Mouse (Mus musculus) spleen, adult 12 weeks (tissue): Measurements from ENCODE around the gene Dram2.
"Not testable (repeated sequence)": the region's sequence is repeated elsewhere in the genome, so short reads cannot be mapped to it uniquely, and the experiment has no call there.

ENCODE experiments used
- DNase-seq: peaks from one replicate; pipeline ENCODE4 v3.0.0; 2022; ENCODE audit warnings: low spot score

Dram2 gene

GRCm38 (mm10) chr3:106547171-106547923 lies at the start of gene Dram2, which contains the start of gene Cept1:
Dram2 (plus strand) TSS chr3:106547798.
Cept1 (minus strand) TSS chr3:106547802.
- DNase-seq, result peak; percentile 85

DNA sequence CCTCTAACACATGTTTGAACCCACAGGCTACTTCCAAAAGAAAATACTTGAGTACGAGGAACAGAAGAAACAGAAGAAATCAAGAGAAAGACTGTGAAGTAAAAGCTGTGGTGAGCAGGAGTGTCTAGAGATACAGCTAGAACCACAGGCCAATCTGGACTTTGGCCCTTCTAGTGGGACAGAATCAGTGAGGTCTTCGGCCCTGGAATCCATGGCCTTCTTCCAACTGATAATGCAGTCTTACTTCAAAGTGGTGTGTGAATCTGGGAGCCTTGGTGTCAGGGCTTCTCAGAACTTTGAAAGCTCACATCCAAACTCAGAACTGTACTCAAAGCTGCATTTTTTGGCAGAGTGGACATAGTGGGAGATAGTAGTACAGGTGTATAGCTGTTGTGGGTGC lies 47.1 kb upstream of the Dram2 start:
- no peak for DNase-seq

DNA sequence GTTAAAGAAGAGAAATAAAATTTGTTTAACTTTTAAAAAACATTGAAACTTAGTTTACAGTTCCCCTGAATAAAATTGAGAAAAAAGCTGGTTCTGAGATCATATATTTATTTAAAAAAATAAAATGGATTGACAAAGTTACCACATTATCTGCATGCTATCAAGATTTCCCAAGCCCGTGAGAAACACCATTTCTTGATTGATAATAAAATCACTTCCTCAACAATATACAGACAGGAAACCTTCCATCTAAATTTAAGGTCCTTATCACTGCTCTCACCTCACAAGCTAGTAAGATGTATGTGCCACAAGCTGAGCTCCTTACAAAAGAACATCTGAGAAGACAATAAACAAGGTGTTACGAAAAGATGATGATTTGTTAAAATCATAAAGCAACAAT lies 44.7 kb upstream of the Dram2 start:
- no peak for DNase-seq

DNA sequence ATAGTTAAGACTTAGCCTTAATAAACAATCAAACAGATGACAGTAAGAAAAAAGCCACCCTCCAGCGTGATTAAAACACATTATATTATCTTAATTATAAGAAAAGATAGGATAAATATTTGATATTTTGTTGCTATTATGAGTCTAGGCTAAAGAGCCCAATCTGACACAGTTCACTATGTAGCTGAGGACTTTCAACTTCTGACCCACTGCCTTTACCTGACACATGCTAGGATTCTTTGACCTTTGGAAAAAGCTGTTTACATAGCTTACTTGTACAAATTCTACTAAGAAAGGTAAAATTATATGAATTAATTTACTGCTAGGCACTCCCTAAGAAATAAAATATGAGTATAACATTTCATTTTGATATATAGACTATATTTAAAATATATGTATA lies 36.9 kb upstream of the Dram2 start:
- no peak for DNase-seq

- DNase-seq, result no peak
Observed at GRCm38 (mm10) chr3:106515016-106515415, 32.6 kb upstream of the Dram2 start.

DNA sequence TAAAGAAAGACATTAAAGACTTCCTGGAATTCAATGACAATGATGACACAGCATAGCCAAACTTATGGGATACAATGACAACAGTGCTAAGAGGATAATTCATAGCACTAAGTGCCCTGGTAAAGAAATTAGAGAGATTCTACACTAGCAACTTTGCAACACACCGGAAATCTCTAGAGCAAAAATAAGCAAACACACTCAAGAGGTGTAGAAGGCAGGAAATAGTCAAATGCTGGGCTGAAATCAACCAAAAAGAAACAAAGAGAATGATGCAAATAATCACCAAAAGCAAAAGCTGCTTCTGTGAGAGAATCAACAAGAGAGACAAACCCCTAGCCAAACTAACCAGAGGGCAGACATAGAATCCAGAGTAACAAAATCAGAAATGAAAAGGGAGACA lies 24.9 kb upstream of the Dram2 start:
- DNase-seq, result no peak

DNA sequence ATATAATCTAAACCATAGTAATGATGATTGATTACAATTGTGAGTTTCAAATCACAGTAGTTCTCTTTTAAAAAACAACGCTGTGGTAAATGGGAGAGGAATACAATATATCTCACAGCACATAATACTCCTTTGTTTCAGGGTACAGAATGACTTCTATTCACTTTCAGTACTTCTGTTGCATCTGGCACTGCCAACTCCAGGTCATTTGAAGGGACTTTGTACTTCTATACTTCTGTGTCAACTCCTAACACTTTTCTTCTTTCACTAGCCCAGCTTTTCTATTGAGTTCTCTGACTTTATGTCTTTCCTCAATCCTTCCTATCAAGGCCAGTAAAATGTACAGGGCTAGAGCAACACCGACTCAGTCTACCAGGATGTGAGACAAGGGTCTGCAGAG lies 21.2 kb upstream of the Dram2 start:
- no peak for DNase-seq

- no peak for DNase-seq
Observed at GRCm38 (mm10) chr3:106528032-106528431, 19.6 kb upstream of the Dram2 start.

GRCm38 (mm10) chr3:106533277-106533676 lies 14.3 kb upstream of the Dram2 start:
- no peak for DNase-seq

DNA sequence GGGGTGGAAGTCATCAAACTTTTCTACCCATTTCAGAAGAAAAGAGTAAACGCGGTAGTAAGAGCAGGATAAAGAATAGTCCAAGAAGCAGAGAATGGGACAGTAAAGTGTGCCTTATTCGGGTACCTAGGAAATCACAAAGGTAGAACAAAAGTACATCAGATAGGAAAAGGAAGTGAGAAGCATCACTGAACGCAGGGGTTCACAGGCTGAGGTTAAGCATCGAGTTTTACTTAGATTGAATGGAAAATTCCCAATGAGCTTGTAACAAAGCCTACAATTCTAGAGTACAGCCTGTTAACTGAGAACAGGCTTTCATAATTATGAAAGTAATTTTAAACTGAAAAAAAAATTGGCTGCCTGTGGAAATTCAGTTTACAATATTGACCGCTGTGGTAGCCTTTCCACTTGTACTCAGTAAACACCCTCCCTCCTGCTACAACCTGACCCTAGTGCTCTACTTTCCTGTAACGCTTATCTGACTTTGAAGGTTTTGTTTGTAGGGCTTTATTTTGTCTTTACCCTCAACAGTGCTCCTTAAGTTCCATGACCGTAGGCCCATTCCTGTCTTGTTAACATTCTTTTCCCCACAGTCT lies 2.8 kb upstream of the Dram2 start:
- no peak for DNase-seq

DNA sequence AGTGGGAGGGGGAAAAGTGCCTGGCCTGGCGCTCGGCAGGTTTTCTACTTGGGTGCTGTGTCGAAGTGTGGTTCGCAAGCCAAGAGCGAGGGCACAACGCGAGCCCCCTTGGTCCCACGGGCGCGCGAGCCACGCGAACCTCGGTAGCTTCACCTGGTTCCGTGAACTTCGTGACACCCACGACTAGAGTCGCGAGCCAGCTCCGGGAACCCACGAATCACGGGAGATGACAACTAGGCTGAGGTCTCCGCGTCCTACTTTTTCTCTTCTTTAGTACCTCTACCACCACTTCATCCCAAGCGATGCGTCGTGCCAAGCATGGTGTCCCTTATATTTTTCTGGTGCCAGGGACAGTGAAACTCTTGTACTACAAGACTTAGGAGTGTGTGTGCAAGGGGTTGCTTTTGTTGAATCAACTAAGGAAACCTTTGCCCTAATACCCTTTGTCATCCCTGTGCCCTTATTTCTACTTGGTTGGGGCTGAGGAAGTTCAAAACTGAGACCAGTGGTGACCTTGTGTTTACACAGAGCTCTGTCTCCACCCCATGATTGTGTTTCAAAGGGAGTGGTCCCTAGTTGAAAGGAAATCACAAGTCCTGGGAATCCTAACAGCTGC lies 434 bp downstream of the Dram2 start:
- peak; percentile 19 for DNase-seq

DNA sequence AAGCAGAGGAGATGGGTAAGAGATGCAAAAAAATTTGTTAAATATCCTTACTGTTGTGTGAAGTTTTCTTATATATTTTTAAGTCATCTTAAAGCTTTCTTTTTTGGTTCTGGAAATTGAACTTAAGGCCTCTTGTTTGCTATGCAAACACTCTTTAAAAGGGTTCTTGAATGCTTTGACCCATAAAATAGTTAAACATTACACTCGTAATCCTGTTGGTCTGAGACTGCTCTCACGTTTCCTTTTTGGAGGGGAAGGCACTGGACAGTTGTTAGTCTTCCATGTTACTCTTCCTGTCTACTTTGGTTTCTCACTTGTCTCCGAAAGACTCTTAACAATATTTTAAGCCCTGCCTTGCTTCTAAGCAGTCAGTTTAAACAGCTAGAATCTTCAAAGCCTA lies 1.4 kb downstream of the Dram2 start:
- no peak for DNase-seq

GRCm38 (mm10) chr3:106553411-106553810 lies 5.8 kb downstream of the Dram2 start:
- DNase-seq, result no peak

DNA sequence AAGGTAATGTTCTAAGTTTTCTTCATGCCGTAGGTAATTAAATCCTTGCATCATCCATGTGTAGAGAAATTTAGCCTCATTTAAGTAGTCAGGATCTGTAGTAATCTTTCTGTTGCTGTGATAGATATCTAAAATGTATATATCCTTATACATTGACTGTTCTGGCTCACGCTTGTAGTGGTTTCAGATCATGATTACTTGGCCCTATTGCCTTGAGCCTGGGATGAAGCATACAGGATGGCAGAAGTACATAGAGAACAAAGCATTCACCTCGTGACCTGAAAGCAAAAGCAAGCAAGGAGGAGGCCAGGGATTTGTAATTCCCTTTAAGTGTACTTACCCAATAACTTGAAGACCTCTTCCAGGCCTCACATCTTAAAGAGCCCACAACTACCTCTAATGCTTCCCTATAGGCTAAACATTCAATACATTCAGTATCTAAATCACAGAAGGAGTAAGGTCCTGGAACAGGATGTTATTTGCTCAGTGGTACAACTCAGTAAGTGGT lies 8.2 kb downstream of the Dram2 start:
- DNase-seq, result no peak

- no peak for DNase-seq
Observed at GRCm38 (mm10) chr3:106558271-106558670, 10.7 kb downstream of the Dram2 start.

DNA sequence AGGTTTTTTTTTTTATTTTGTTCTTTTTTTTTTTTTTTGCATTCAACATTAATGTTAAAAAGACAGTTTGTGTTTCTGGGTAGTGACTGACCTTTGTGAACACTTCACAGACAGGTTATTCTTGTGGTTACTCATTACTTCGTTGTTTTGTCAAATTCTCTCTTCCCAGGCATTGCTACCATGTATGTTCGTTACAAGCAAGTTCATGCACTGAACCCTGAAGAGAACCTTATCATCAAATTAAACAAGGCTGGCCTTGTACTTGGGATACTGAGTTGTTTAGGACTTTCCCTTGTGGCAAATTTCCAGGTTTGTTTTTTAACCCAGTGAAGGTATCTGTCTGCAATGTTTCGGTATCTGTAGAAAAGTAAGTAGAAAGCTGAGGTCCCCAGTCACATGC lies 18.3 kb downstream of the Dram2 start:
- no peak for DNase-seq

DNA sequence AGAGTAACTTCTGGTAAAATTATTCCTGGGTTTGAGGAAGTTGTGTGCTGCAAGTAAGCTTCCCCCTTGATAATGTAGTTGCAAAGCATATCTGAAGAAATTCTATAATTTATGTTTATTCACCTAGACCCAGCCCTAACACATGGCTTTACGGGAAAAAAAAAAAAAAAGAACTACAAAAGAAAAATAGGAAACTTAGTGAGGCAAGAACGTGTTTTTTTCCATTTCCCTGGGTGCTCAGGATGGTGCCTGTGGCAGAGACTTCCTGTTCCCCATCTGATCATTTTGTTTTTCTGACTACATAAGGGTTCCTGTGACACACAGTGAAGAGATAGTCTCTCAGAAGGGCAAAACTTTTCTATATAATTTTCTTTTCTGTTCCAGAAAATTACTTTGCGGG lies 25.6 kb downstream of the Dram2 start:
- DNase-seq, result no peak

GRCm38 (mm10) chr3:106579296-106579695 lies 31.7 kb downstream of the Dram2 start:
- no peak for DNase-seq

- DNase-seq, result not testable (repeated sequence)
Observed at GRCm38 (mm10) chr3:106593631-106594030, 46.0 kb downstream of the Dram2 start.

GRCm38 (mm10) chr3:106618103-106618502 lies 70.5 kb downstream of the Dram2 start:
- DNase-seq, result no peak
